Mouse (Mus musculus) brain, embryonic 14.5 days (tissue): ENCODE measurements around the gene Arhgap9.

ENCODE experiments used
- CTCF ChIP-seq: fragments of 200-500 bp; IDR thresholded peaks from 2 replicates; pipeline ENCODE4 v1.5.1; 2012; ENCODE audit warnings: inconsistent platforms, mild to moderate bottlenecking, moderate library complexity, borderline replicate concordance; ENCODE audit not compliant: insufficient read depth, insufficient read length; ENCODE audit errors: extremely low read depth
- POLR2A ChIP-seq: fragments of 200-500 bp; IDR thresholded peaks from 2 replicates; pipeline ENCODE4 v1.6.1; 2012; ENCODE audit warnings: mild to moderate bottlenecking, inconsistent platforms, borderline replicate concordance; ENCODE audit not compliant: poor library complexity, insufficient read depth, insufficient read length, severe bottlenecking; ENCODE audit errors: extremely low read depth

DNA sequence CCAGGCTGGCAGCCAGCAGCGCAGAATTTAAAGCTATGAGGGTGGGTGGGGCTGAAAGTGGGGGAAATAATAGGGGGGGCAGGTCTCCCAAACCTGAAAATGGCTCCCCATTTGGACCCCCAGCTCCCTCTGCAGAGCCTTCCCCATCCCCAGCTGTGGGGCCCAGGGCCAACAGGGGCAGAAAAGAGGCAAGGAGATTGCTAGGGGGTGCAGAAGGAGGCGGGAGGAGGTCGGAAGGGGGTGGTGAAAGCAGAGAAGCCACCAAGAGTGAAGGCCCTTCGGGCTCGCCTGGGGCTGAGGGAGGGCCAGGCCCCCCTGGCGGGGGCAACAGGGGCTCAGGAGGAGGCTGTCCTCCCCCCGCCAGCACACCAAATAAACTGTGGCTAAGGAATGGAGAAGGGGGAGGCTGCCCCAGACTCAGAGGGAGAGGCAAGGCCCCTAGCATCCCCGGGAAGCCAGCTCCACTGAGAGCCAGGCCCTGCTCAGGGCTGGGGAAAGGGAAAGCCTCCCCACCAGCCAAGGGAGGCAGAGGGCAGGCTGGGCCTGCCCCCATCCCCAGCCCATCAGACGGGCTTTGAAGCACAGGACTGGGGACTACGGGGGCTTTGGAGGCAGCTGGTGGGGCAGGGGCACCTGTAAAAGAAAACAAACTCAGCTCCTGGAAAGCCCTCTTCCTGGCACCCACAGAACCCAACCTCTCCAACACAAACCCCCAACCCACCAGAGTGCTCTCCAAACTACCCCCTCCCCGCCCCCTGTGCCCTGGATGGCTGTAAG, 36.9 kb upstream of the Arhgap9 start:
- TF ChIP-seq CTCF (no peak), POLR2A (no peak)
